In the genomic region with DNA sequence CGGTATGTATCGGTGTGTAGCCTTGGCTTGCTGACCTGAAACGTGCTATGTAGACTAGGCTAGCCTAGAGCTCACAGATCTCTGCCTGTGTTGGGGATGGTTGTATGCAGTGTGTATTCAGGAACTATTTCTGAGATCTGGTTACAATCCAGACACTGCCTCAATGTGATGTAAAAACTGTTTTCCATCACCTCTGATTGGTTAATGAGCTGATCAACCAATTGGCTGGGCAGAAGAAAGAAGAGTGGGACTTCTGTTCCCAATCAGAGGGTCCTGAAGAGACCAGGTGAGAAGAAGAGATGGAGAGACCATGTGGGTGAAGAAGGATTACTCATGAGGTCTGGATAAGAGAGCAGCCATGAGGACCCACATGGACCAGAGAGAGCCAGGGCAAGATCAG, we compare ENCODE assay signal across 10 mouse cellular contexts. TPM values are rescaled to one million over a fixed set of nuclear protein-coding genes. Genes with fewer than 3 reads are reported as not detected.
DNase-seq lines count a peak whose midpoint lies in the region; ATAC-seq and TF ChIP-seq lines count a peak whose summit lies in the region.
"Had no signal": no experiment of that assay in that cellular context is flagged by ENCODE, and none has a peak within 500 bp of the region (broad histone marks: within the 10 kb centered on the region; RNA-seq: fewer than 3 reads in every experiment).

No protein-coding gene starts in this region.

- no peaks in the 10 kb centered on the region for H3K9me3 ChIP-seq in liver, embryonic 14.5 days (ENCODE audit: control insufficient read depth, low read length)

- peak overlapping the region; percentile 87; the same call in 1 of the 2 replicates for H3K4me3 ChIP-seq in thymus, adult 2 months (ENCODE audit: control insufficient read depth, insufficient read depth, low read length)
- H3K4me3 ChIP-seq in liver, embryonic 14.5 days (ENCODE audit: insufficient read depth in 1 of 2, low read depth in 2 of 2, low read length in 2 of 2), result peak overlapping the region; percentile 97 to 98

- no peak for TF ChIP-seq EP300 in liver, embryonic 14.5 days (IDR thresholded peaks at IDR 0.05; ENCODE audit: low read depth)

- peak overlapping the region; percentile 82 for H3K4me2 ChIP-seq in liver, embryonic 14.5 days (ENCODE audit: low read depth)

- H3K36me3 ChIP-seq in thymus, adult 2 months (ENCODE audit: control insufficient read depth, insufficient read depth, low read length), result peaks cover 8% of the 10 kb centered on the region
- peaks cover 44% of the 10 kb centered on the region for H3K36me3 ChIP-seq in liver, embryonic 14.5 days (replicated peaks; ENCODE audit: control insufficient read depth, insufficient read depth, low read depth)

- no peak overlapping the region for H3K27ac ChIP-seq in thymus, adult 2 months (ENCODE audit: control insufficient read depth, insufficient read depth, low read length)
- peak overlapping the region; percentile 74 for H3K27ac ChIP-seq in liver, embryonic 14.5 days

- peak overlapping the region; percentile 98 for H3K9ac ChIP-seq in liver, embryonic 14.5 days (replicated peaks)

- TF ChIP-seq CTCF in thymus, adult 2 months (IDR thresholded peaks at IDR 0.05; ENCODE audit: borderline replicate concordance, control insufficient read depth, extremely low read depth, insufficient read depth, low read length, poor library complexity), result no peak
- no peak for TF ChIP-seq CTCF in liver, embryonic 14.5 days (IDR thresholded peaks at IDR 0.05; ENCODE audit: low read depth)

- ATAC-seq in liver, embryonic 14.5 days (ENCODE audit: insufficient read depth), result no peak

- H3K27me3 ChIP-seq in thymus, adult 2 months (ENCODE audit: control insufficient read depth, insufficient read depth, low read length), result no peaks in the 10 kb centered on the region
- no peaks in the 10 kb centered on the region for H3K27me3 ChIP-seq in liver, embryonic 14.5 days (ENCODE audit: control insufficient read depth, insufficient read depth, low read length)

- peak; percentile 6 for DNase-seq in embryo, embryonic 11 days
- no peak for DNase-seq in embryo, embryonic 9.5 days (ENCODE audit: extremely low spot score)
- no peak for DNase-seq in thymus, adult 2 months
- no peak for DNase-seq in thymus, postnatal 10 days (ENCODE audit: low spot score in 2 of 2)
- DNase-seq in liver, embryonic 14.5 days (ENCODE audit: low read depth in 3 of 3, low spot score in 3 of 3), result no peak
- DNase-seq in retina, postnatal 1 day, result no peak
- no peak for DNase-seq in adrenal gland, postnatal 10 days
- DNase-seq in right cerebral cortex, postnatal 25 days, result no peak
- DNase-seq: cerebellum, postnatal 14 days; thymus, postnatal 14 days had no signal

- 4% methylated on average over 3 of the region's 3 CpGs for WGBS in thymus, adult 2 months
- WGBS in liver, embryonic 14.5 days (ENCODE audit: insufficient replicate concordance), result 2% methylated on average over 3 of the region's 3 CpGs

- no peak for TF ChIP-seq POLR2A in thymus, adult 2 months (IDR thresholded peaks at IDR 0.05; ENCODE audit: control insufficient read depth, extremely low read depth, insufficient read depth, low read length, poor library complexity)

- H3K4me1 ChIP-seq in thymus, adult 2 months (replicated peaks; ENCODE audit: control insufficient read depth, insufficient read depth, low read length), result peaks cover 4% of the 10 kb centered on the region
- H3K4me1 ChIP-seq in liver, embryonic 14.5 days (replicated peaks; ENCODE audit: control insufficient read depth in 2 of 2, insufficient read depth in 2 of 2, low read length in 1 of 2), result peaks cover 16 to 27% of the 10 kb centered on the region in 2 experiments

RNA-seq across cellular contexts. Expression of gene Cenpa, which starts 1.1 kb away (rescaled TPM):
- 161 and 208 TPM in 2 replicates for polyA plus RNA-seq in thymus, adult 2 months (2012; rRNA removed)
- polyA plus RNA-seq in liver, embryonic 14.5 days (2012; rRNA removed), result 116 and 122 TPM in 2 replicates
- 209 and 236 TPM in 2 replicates for polyA plus RNA-seq in liver, embryonic 14.5 days (2014; fragmentation: Nextera tagmentation; extraction: Ambion mirVana)
- 10 to 100 TPM; 38.0 to 54.0 TPM for total RNA-seq in adrenal gland, postnatal 10 days (2021)

RNA-seq across cellular contexts. Expression of gene Slc35f6, which starts 20.0 kb away (rescaled TPM):
- 71.8 and 88.0 TPM in 2 replicates for polyA plus RNA-seq in thymus, adult 2 months (2012; rRNA removed)
- polyA plus RNA-seq in liver, embryonic 14.5 days (2012; rRNA removed), result 10.1 and 12.2 TPM in 2 replicates
- polyA plus RNA-seq in liver, embryonic 14.5 days (2014; fragmentation: Nextera tagmentation; extraction: Ambion mirVana), result 9.9 and 10.2 TPM in 2 replicates
- total RNA-seq in adrenal gland, postnatal 10 days (2021), result 10 to 100 TPM; 30.4 to 34.6 TPM

RNA-seq across cellular contexts. Expression of gene Dpysl5, which starts 43.7 kb away (rescaled TPM):
- 0.75 and 0.92 TPM in 2 replicates for polyA plus RNA-seq in thymus, adult 2 months (2012; rRNA removed)
- polyA plus RNA-seq in liver, embryonic 14.5 days (2012; rRNA removed), result 0.15 and 0.49 TPM in 2 replicates
- polyA plus RNA-seq in liver, embryonic 14.5 days (2014; fragmentation: Nextera tagmentation; extraction: Ambion mirVana), result 0.10 and 0.23 TPM in 2 replicates
- total RNA-seq in adrenal gland, postnatal 10 days (2021), result 1 to 10 TPM; 4.5 to 8.8 TPM
